Mouse (Mus musculus): ENCODE measurements around the gene Pgs1. TPM values are rescaled to one million over a fixed set of nuclear protein-coding genes. Genes with fewer than 3 reads are reported as not detected.

Pgs1 gene
- polyA plus RNA-seq, 1 experiment = 65.8 TPM

- Histone ChIP-seq H3K79me2 (ENCODE audit: control insufficient read depth, insufficient read depth) (peaks cover 22% of the 10 kb centered on the region), H3K79me3 (ENCODE audit: low read depth) (peaks cover 19% of the 10 kb centered on the region), H3K36me3 (ENCODE audit: control insufficient read depth, insufficient read depth) (peaks cover 12% of the 10 kb centered on the region), H3K4me3 (ENCODE audit: insufficient read depth, poor library complexity, severe bottlenecking) (no peak overlapping the region), H3ac (ENCODE audit: control insufficient read depth, insufficient read length, low read depth) (no peak overlapping the region), H3K27me3 (ENCODE audit: control insufficient read depth, insufficient read depth, insufficient read length) (no peaks in the 10 kb centered on the region)
- no peak for TF ChIP-seq MYOD1 (IDR thresholded peaks at IDR 0.05; ENCODE audit: control insufficient read depth, insufficient read length, low read depth)
- TF ChIP-seq CEBPB (IDR thresholded peaks at IDR 0.05; ENCODE audit: low read depth) = no peak
- TF ChIP-seq FOSL1 (IDR thresholded peaks at IDR 0.05; ENCODE audit: insufficient read depth, low read length, poor library complexity, severe bottlenecking) = no peak
- TF ChIP-seq MYOG (IDR thresholded peaks at IDR 0.05; ENCODE audit: control insufficient read depth, extremely low read depth, insufficient read length) = no peak
- TF ChIP-seq MAX (IDR thresholded peaks at IDR 0.05) = no peak
- no peak for TF ChIP-seq USF1 (IDR thresholded peaks at IDR 0.05; ENCODE audit: low read depth)
- no peak for TF ChIP-seq CTCF (IDR thresholded peaks at IDR 0.05; ENCODE audit: control insufficient read depth, insufficient read depth, insufficient read length)
These were observed 14.3 kb upstream of the Pgs1 start for GRCm38 (mm10) chr11:117971646-117972242.

DNA sequence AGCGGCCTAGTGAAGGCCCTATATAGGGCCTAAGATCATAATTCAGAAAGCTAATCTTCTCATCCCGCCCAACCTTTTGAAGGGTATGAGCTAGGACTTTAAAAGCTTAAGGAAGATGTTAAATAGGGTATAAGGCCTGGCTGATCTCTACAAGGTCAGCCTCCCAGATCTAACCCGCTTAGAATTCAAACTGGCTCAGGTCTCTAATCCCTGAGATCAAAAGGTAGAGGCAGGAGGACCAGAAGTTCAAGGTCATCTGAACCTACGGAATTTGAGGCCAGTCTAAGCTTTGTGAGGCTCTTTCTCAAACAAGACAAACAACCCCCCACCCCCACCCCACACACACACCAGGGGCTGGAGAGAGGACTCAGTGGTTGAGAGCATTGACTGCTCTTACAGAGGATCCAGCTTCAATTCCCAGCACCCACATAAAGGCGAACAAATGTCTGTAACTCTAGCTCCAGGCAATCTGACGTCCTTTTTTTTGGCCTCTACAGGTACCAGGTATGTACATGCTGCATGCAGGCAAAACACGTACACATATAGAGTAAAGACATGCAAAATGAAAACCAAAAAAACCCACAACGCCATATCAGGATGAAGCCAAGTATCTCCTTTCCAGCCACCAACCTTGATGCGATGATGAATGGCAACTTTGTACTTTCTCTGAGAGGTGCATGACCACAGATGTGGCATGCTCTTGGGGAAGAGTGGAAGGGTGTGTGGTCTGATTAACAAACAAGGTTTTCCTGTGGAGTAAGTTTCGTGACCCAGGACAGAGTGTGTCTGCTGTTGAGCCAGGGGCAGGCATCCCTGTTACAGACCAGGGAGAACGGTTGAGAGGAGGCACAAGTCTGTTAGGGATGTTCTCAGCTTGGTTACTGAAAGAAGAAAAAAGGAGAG lies 13.2 kb upstream of the Pgs1 start:
- H3K36me3 ChIP-seq (ENCODE audit: control insufficient read depth, insufficient read depth) = peaks cover under 1% of the 10 kb centered on the region
- H3K79me3 ChIP-seq (ENCODE audit: low read depth) = peaks cover 8% of the 10 kb centered on the region
- H3ac ChIP-seq (ENCODE audit: control insufficient read depth, insufficient read length, low read depth) = no peak overlapping the region
- H3K4me3 ChIP-seq (ENCODE audit: insufficient read depth, poor library complexity, severe bottlenecking) = no peak overlapping the region
- no peaks in the 10 kb centered on the region for H3K27me3 ChIP-seq (ENCODE audit: control insufficient read depth, insufficient read depth, insufficient read length)
- H3K79me2 ChIP-seq (ENCODE audit: control insufficient read depth, insufficient read depth) = peaks cover 11% of the 10 kb centered on the region
- no peak for TF ChIP-seq MYOG (IDR thresholded peaks at IDR 0.05; ENCODE audit: control insufficient read depth, extremely low read depth, insufficient read length)

DNA sequence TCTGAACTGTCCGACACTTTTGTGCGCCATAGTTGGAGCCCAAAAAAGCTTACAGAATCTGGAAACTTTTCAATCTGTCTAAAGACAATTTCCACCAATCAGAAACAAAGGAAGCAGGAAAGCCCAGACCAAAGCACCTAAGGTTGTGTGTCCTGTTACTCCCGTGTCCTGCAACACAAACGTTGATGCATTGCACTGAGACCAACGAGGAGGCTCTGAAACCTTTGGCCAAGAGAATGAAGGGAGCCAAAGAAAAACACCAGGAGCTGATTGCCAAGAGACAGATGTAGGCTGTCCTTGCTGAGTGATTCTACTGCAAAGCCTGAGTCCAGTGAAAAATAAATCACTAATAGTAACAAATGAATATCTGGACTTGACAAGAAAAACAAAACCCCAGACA lies 12.5 kb upstream of the Pgs1 start:
- H3K79me2 ChIP-seq (ENCODE audit: control insufficient read depth, insufficient read depth) = peaks cover 4% of the 10 kb centered on the region
- no peaks in the 10 kb centered on the region for H3K27me3 ChIP-seq (ENCODE audit: control insufficient read depth, insufficient read depth, insufficient read length)
- no peak overlapping the region for H3ac ChIP-seq (ENCODE audit: control insufficient read depth, insufficient read length, low read depth)
- H3K79me3 ChIP-seq (ENCODE audit: low read depth) = peaks cover 1% of the 10 kb centered on the region
- no peak for TF ChIP-seq USF1 (IDR thresholded peaks at IDR 0.05; ENCODE audit: low read depth)
- no peak for TF ChIP-seq CTCF (IDR thresholded peaks at IDR 0.05; ENCODE audit: control insufficient read depth, insufficient read depth, insufficient read length)
- no peak for TF ChIP-seq MYOG (IDR thresholded peaks at IDR 0.05; ENCODE audit: control insufficient read depth, extremely low read depth, insufficient read length)
- no peak for TF ChIP-seq CEBPB (IDR thresholded peaks at IDR 0.05; ENCODE audit: low read depth)
- no peak for TF ChIP-seq FOSL1 (IDR thresholded peaks at IDR 0.05; ENCODE audit: insufficient read depth, low read length, poor library complexity, severe bottlenecking)
- no peak for TF ChIP-seq MAX (IDR thresholded peaks at IDR 0.05)
- TF ChIP-seq MYOD1 (IDR thresholded peaks at IDR 0.05; ENCODE audit: control insufficient read depth, insufficient read length, low read depth) = no peak
- no peak overlapping the region for H3K4me3 ChIP-seq (ENCODE audit: insufficient read depth, poor library complexity, severe bottlenecking)
- no peaks in the 10 kb centered on the region for H3K36me3 ChIP-seq (ENCODE audit: control insufficient read depth, insufficient read depth)

DNA sequence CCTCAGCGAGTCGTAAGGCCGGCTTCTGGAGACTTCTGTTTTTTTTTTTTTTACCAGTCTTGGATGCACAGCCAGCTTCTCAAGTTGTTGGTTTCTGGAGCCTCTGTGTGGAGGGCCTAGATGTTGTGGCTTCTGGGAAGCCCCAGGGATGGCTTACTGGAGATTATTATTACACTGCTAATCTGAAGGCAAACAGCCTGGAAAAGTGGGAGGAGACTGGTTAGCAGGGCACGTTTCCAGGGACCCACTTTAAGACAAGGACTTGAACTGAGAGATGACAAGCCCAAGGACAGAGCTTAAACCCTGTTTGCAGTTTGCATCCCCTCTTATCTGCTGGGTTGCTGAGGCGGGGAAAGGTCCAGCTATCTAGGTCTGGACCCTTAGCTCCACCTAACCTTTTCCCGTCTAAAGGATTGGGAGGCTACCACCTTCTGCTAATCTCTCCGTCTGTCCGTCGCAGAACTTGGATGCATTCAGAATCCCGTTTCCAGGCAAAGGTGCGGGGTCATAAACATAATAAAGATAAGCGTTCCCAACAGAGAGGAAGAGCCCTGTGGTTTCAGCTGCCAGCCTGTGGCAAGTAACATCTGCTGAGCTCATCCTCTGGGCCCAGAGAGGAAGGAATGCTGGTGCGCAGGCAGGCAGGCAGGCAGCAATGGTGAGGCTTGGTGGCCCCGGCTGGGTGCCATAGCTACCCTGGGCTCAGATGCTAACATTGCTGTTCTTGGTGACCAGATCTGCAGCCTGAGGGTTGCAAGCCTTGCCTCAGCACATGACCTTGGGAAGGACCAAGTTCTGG lies 11.6 kb upstream of the Pgs1 start:
- H3K4me3 ChIP-seq (ENCODE audit: insufficient read depth, poor library complexity, severe bottlenecking) = no peak overlapping the region
- no peak for TF ChIP-seq CTCF (IDR thresholded peaks at IDR 0.05; ENCODE audit: control insufficient read depth, insufficient read depth, insufficient read length)
- peak; percentile 74 for TF ChIP-seq MYOD1 (IDR thresholded peaks at IDR 0.05; ENCODE audit: control insufficient read depth, insufficient read length, low read depth)
- no peak for TF ChIP-seq MYOG (IDR thresholded peaks at IDR 0.05; ENCODE audit: control insufficient read depth, extremely low read depth, insufficient read length)
- TF ChIP-seq FOSL1 (IDR thresholded peaks at IDR 0.05; ENCODE audit: insufficient read depth, low read length, poor library complexity, severe bottlenecking) = no peak
- H3ac ChIP-seq (ENCODE audit: control insufficient read depth, insufficient read length, low read depth) = no peak overlapping the region
- H3K36me3 ChIP-seq (ENCODE audit: control insufficient read depth, insufficient read depth) = no peaks in the 10 kb centered on the region
- H3K79me3 ChIP-seq (ENCODE audit: low read depth) = no peaks in the 10 kb centered on the region
- no peaks in the 10 kb centered on the region for H3K79me2 ChIP-seq (ENCODE audit: control insufficient read depth, insufficient read depth)
- no peaks in the 10 kb centered on the region for H3K27me3 ChIP-seq (ENCODE audit: control insufficient read depth, insufficient read depth, insufficient read length)

GRCm38 (mm10) chr11:117975211-117975967 lies 10.7 kb upstream of the Pgs1 start:
- H3K79me2 ChIP-seq (ENCODE audit: control insufficient read depth, insufficient read depth) = no peaks in the 10 kb centered on the region
- no peak for TF ChIP-seq USF1 (IDR thresholded peaks at IDR 0.05; ENCODE audit: low read depth)
- no peak for TF ChIP-seq MYOG (IDR thresholded peaks at IDR 0.05; ENCODE audit: control insufficient read depth, extremely low read depth, insufficient read length)
- no peak for TF ChIP-seq MAX (IDR thresholded peaks at IDR 0.05)
- TF ChIP-seq MYOD1 (IDR thresholded peaks at IDR 0.05; ENCODE audit: control insufficient read depth, insufficient read length, low read depth) = no peak
- TF ChIP-seq CEBPB (IDR thresholded peaks at IDR 0.05; ENCODE audit: low read depth) = no peak
- TF ChIP-seq CTCF (IDR thresholded peaks at IDR 0.05; ENCODE audit: control insufficient read depth, insufficient read depth, insufficient read length) = no peak
- TF ChIP-seq FOSL1 (IDR thresholded peaks at IDR 0.05; ENCODE audit: insufficient read depth, low read length, poor library complexity, severe bottlenecking) = no peak

More at GRCm38 (mm10) chr11:117975211-117975967, 10.7 kb upstream of the Pgs1 start:
- Histone ChIP-seq H3K4me3 (ENCODE audit: insufficient read depth, poor library complexity, severe bottlenecking) (no peak overlapping the region), H3K79me3 (ENCODE audit: low read depth) (no peaks in the 10 kb centered on the region), H3K27me3 (ENCODE audit: control insufficient read depth, insufficient read depth, insufficient read length) (no peaks in the 10 kb centered on the region), H3ac (ENCODE audit: control insufficient read depth, insufficient read length, low read depth) (no peak overlapping the region), H3K36me3 (ENCODE audit: control insufficient read depth, insufficient read depth) (no peaks in the 10 kb centered on the region)

Data from C2C12 (cell line).